ENCODE assay signal across 8 mouse cellular contexts in genomic region chr11:56862649-56863048, GRCm38 (mm10).
DNase-seq lines count a peak whose midpoint lies in the region; ATAC-seq lines count a peak whose summit lies in the region.

No protein-coding gene starts in this region.

- peak; percentile 55 for DNase-seq in forebrain, embryonic 14.5 days (ENCODE audit: low spot score)
- DNase-seq in forebrain, embryonic 11.5 days (ENCODE audit: low spot score) = no peak
- DNase-seq in Muller cell, postnatal 12 days (ENCODE audit: inconsistent ontology term) = peak; percentile 97
- DNase-seq in layer of hippocampus, postnatal 36 days = peak; percentile 10 to 21
- peak; percentile 60 to 69 for DNase-seq in right cerebral cortex, postnatal 10 days (ENCODE audit: low spot score in 2 of 2)
- no peak for DNase-seq in liver, embryonic 11.5 days (ENCODE audit: low spot score)
- no peak for DNase-seq in cerebellum, postnatal 36 days

- no peaks in the 10 kb centered on the region for H3K4me1 ChIP-seq in forebrain, embryonic 14.5 days (ENCODE audit: control insufficient read depth, insufficient read depth, low read length)
- H3K4me1 ChIP-seq in forebrain, embryonic 11.5 days (replicated peaks; ENCODE audit: control insufficient read depth, insufficient read depth, low read length) = no peaks in the 10 kb centered on the region
- peaks cover 0 to 3% of the 10 kb centered on the region in 2 experiments; a peak in 1 of 4 replicates for H3K4me1 ChIP-seq in heart, embryonic 14.5 days (ENCODE audit: control insufficient read depth in 2 of 2, insufficient read depth in 2 of 2, low read length in 2 of 2)
- no peaks in the 10 kb centered on the region for H3K4me1 ChIP-seq in liver, embryonic 11.5 days (replicated peaks; ENCODE audit: control insufficient read depth, insufficient read depth, low read length)

- ATAC-seq in forebrain, embryonic 14.5 days = no peak
- ATAC-seq in forebrain, embryonic 11.5 days (replicated peaks; ENCODE audit: low FRiP score) = no peak
- ATAC-seq in heart, embryonic 14.5 days (ENCODE audit: insufficient number of reproducible peaks, insufficient read depth, low FRiP score, low read depth) = peak; percentile 81
- no peak for ATAC-seq in liver, embryonic 11.5 days (replicated peaks; ENCODE audit: low FRiP score)

- H3K9ac ChIP-seq in forebrain, embryonic 14.5 days (ENCODE audit: low read length) = no peak overlapping the region
- no peak overlapping the region for H3K9ac ChIP-seq in forebrain, embryonic 11.5 days (ENCODE audit: low read length)
- H3K9ac ChIP-seq in heart, embryonic 14.5 days (ENCODE audit: low read length) = no peak overlapping the region
- no peak overlapping the region for H3K9ac ChIP-seq in liver, embryonic 11.5 days (ENCODE audit: low read depth, low read length)

- 71% methylated on average over 4 of the region's 4 CpGs for WGBS in forebrain, embryonic 14.5 days
- 86% methylated on average over 4 of the region's 4 CpGs for WGBS in forebrain, embryonic 11.5 days
- 5% methylated on average over 4 of the region's 4 CpGs for whole genome bisulfite sequencing in heart, embryonic 14.5 days
- 66% methylated on average over 4 of the region's 4 CpGs for WGBS in liver, embryonic 11.5 days

- H3K4me2 ChIP-seq in forebrain, embryonic 14.5 days (ENCODE audit: low read length) = no peak overlapping the region
- H3K4me2 ChIP-seq in forebrain, embryonic 11.5 days (ENCODE audit: low read depth, low read length, severe bottlenecking) = no peak overlapping the region
- H3K4me2 ChIP-seq in heart, embryonic 14.5 days (ENCODE audit: low read length) = 0 out of 2 replicates have a peak overlapping the region, but pooled peaks have one; percentile 2
- no peak overlapping the region for H3K4me2 ChIP-seq in liver, embryonic 11.5 days

- no peaks in the 10 kb centered on the region for H3K36me3 ChIP-seq in forebrain, embryonic 14.5 days (ENCODE audit: control insufficient read depth, insufficient read depth, low read length)
- H3K36me3 ChIP-seq in forebrain, embryonic 11.5 days (ENCODE audit: control insufficient read depth, insufficient read depth, low read length) = no peaks in the 10 kb centered on the region
- no peaks in the 10 kb centered on the region for H3K36me3 ChIP-seq in heart, embryonic 14.5 days (ENCODE audit: control insufficient read depth, insufficient read depth, low read length)
- no peaks in the 10 kb centered on the region for H3K36me3 ChIP-seq in liver, embryonic 11.5 days (ENCODE audit: control insufficient read depth, insufficient read depth, low read length)

- no peak overlapping the region for H3K4me3 ChIP-seq in forebrain, embryonic 14.5 days (ENCODE audit: low read depth, low read length)
- H3K4me3 ChIP-seq in forebrain, embryonic 11.5 days (ENCODE audit: low read depth, low read length) = no peak overlapping the region
- H3K4me3 ChIP-seq in heart, embryonic 14.5 days (ENCODE audit: control insufficient read depth in 1 of 2, insufficient read depth in 1 of 2, low read depth in 1 of 2, low read length in 2 of 2) = no peak overlapping the region
- no peak overlapping the region for H3K4me3 ChIP-seq in liver, embryonic 11.5 days (ENCODE audit: low read depth, low read length)

- H3K9me3 ChIP-seq in forebrain, embryonic 14.5 days (replicated peaks; ENCODE audit: control insufficient read depth, low read length) = no peaks in the 10 kb centered on the region
- H3K9me3 ChIP-seq in forebrain, embryonic 11.5 days (ENCODE audit: control insufficient read depth, low read length) = no peaks in the 10 kb centered on the region
- no peaks in the 10 kb centered on the region for H3K9me3 ChIP-seq in heart, embryonic 14.5 days (ENCODE audit: control insufficient read depth, low read length)
- no peaks in the 10 kb centered on the region for H3K9me3 ChIP-seq in liver, embryonic 11.5 days (ENCODE audit: control insufficient read depth, low read length)

- no peak overlapping the region for H3K27ac ChIP-seq in forebrain, embryonic 14.5 days (ENCODE audit: low read depth, low read length)
- H3K27ac ChIP-seq in forebrain, embryonic 11.5 days (ENCODE audit: low read depth, low read length) = no peak overlapping the region
- H3K27ac ChIP-seq in heart, embryonic 14.5 days (replicated peaks in 1 of 2; ENCODE audit: control insufficient read depth in 1 of 2, insufficient read depth in 1 of 2, low read depth in 2 of 2, low read length in 2 of 2) = peak overlapping the region; percentile 58 to 63
- no peak overlapping the region for H3K27ac ChIP-seq in liver, embryonic 11.5 days (ENCODE audit: low read depth, low read length)

- H3K27me3 ChIP-seq in forebrain, embryonic 14.5 days (replicated peaks; ENCODE audit: control insufficient read depth, insufficient read depth, low read length) = no peaks in the 10 kb centered on the region
- H3K27me3 ChIP-seq in forebrain, embryonic 11.5 days (ENCODE audit: control insufficient read depth, insufficient read depth, low read length) = no peaks in the 10 kb centered on the region
- H3K27me3 ChIP-seq in heart, embryonic 14.5 days (ENCODE audit: control insufficient read depth, insufficient read depth, low read length) = no peaks in the 10 kb centered on the region
- no peaks in the 10 kb centered on the region for H3K27me3 ChIP-seq in liver, embryonic 11.5 days (replicated peaks; ENCODE audit: control insufficient read depth, insufficient read depth, low read length)

Comparison
In these comparisons a context has a peak if more than half of its experiments do, and no peak if none do; other contexts are left out.
1. DNase-seq: peak in forebrain, embryonic 14.5 days (single experiment), Muller cell, postnatal 12 days (single experiment), layer of hippocampus, postnatal 36 days (2 of 2) and right cerebral cortex, postnatal 10 days (2 of 2); none in forebrain, embryonic 11.5 days (single experiment), liver, embryonic 11.5 days (single experiment) and cerebellum, postnatal 36 days (0 of 2).
2. H3K27ac ChIP-seq: peak in heart, embryonic 14.5 days (2 of 2); none in forebrain, embryonic 14.5 days (single experiment), forebrain, embryonic 11.5 days (single experiment) and liver, embryonic 11.5 days (single experiment).